Comparison of ENCODE assay signal across 8 mouse cellular contexts in the genomic region with DNA sequence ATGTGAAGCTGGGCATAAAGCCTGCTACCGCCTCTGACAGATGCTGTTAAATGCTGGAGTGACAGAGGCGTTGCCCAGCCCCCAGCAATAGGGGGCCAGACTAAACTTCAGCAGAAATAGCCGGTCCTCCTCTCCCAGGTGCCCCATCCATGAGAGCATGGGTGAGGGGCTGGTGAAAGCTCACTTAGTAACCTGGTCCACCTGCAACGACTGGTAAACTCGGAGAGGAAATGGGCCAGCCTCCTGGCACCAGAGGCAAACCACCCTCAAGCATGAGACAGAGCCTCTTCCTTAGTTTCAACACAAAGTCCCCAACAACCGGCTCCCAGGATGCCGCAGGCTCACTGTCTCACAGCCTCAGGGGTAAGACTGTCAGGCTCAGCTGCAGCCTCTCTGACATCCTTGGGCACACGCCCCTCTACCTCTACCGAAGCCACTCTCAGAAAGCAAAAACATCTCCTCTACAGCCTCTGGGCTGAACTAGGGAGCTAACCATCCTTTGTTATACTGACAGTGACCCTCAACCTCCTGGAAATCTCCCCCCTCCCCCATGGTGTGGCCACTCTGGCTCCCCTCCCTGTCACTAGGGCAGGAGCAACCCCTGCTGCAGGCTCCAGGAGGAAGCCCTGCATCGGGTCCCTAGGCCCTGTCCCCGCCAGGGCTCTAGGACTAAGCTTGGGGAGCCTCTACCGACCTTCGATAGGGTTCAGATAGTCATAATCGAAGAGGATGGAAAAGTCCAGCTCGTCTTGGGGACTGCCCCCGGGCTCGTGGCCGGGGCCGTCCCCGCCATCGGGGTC. TPM values are rescaled to one million over a fixed set of nuclear protein-coding genes. Genes with fewer than 3 reads are reported as not detected.
DNase-seq lines count a peak whose midpoint lies in the region; ATAC-seq lines count a peak whose summit lies in the region.

No protein-coding gene starts in this region.

- peak overlapping the region; percentile 44 for H3K27ac ChIP-seq in forebrain, embryonic 13.5 days
- H3K27ac ChIP-seq in limb, embryonic 12.5 days, result no peak overlapping the region
- H3K27ac ChIP-seq in neural tube, embryonic 15.5 days (replicated peaks), result no peak overlapping the region

- no peaks in the 10 kb centered on the region for H3K9me3 ChIP-seq in forebrain, embryonic 13.5 days (replicated peaks)
- no peaks in the 10 kb centered on the region for H3K9me3 ChIP-seq in limb, embryonic 12.5 days
- H3K9me3 ChIP-seq in neural tube, embryonic 15.5 days (replicated peaks), result no peaks in the 10 kb centered on the region

- H3K4me3 ChIP-seq in forebrain, embryonic 13.5 days, result peak overlapping the region; percentile 41
- H3K4me3 ChIP-seq in limb, embryonic 12.5 days (replicated peaks), result peak overlapping the region; percentile 43
- peak overlapping the region; percentile 33 for H3K4me3 ChIP-seq in neural tube, embryonic 15.5 days (replicated peaks)

- DNase-seq in adrenal gland, adult (ENCODE audit: inconsistent age in 2 of 2, low spot score in 1 of 2), result peak; percentile 27 to 69
- DNase-seq in adrenal gland, postnatal 4 days (ENCODE audit: low spot score in 2 of 2), result no peak
- peak; percentile 31 to 37 for DNase-seq in B cell, adult 2 months
- DNase-seq in adrenal gland, postnatal 25 days, result no peak
- no peak for DNase-seq in kidney, postnatal 25 days

- H3K4me1 ChIP-seq in forebrain, embryonic 13.5 days, result peaks cover 38% of the 10 kb centered on the region
- H3K4me1 ChIP-seq in limb, embryonic 12.5 days (replicated peaks), result peaks cover 43% of the 10 kb centered on the region
- H3K4me1 ChIP-seq in neural tube, embryonic 15.5 days, result peaks cover 32% of the 10 kb centered on the region

- no peaks in the 10 kb centered on the region for H3K36me3 ChIP-seq in forebrain, embryonic 13.5 days (ENCODE audit: poor library complexity, severe bottlenecking)
- no peaks in the 10 kb centered on the region for H3K36me3 ChIP-seq in limb, embryonic 12.5 days
- no peaks in the 10 kb centered on the region for H3K36me3 ChIP-seq in neural tube, embryonic 15.5 days

- peak overlapping the region; percentile 57 for H3K9ac ChIP-seq in forebrain, embryonic 13.5 days
- H3K9ac ChIP-seq in limb, embryonic 12.5 days (replicated peaks), result peak overlapping the region; percentile 47
- 0 out of 2 replicates have a peak overlapping the region, but pooled peaks have one; percentile 3 for H3K9ac ChIP-seq in neural tube, embryonic 15.5 days (replicated peaks)

- H3K27me3 ChIP-seq in forebrain, embryonic 13.5 days, result peaks cover 32% of the 10 kb centered on the region
- peaks cover 55% of the 10 kb centered on the region for H3K27me3 ChIP-seq in limb, embryonic 12.5 days
- peaks cover 29% of the 10 kb centered on the region for H3K27me3 ChIP-seq in neural tube, embryonic 15.5 days (replicated peaks)

- peak overlapping the region; percentile 79 for H3K4me2 ChIP-seq in forebrain, embryonic 13.5 days
- H3K4me2 ChIP-seq in limb, embryonic 12.5 days, result peak overlapping the region; percentile 73
- peak overlapping the region; percentile 62 for H3K4me2 ChIP-seq in neural tube, embryonic 15.5 days

- 7% methylated on average over 21 of the region's 21 CpGs for WGBS in forebrain, embryonic 13.5 days
- 8% methylated on average over 21 of the region's 21 CpGs for WGBS in limb, embryonic 12.5 days
- WGBS in neural tube, embryonic 15.5 days, result 8% methylated on average over 21 of the region's 21 CpGs

- peak; percentile 57 for ATAC-seq in forebrain, embryonic 13.5 days
- ATAC-seq in limb, embryonic 12.5 days (ENCODE audit: insufficient number of reproducible peaks, insufficient read depth, low FRiP score, low TSS enrichment, low read depth), result no peak
- ATAC-seq in neural tube, embryonic 15.5 days (ENCODE audit: low FRiP score), result peak; percentile 51

RNA-seq across cellular contexts. Expression of a gene that starts 11.9 kb away (rescaled TPM):
- 1 to 10 TPM; 4.4 to 5.0 TPM for total RNA-seq in adrenal gland, postnatal 4 days (2021)
- 1.5 and 1.7 TPM in 2 replicates for polyA plus RNA-seq in forebrain, embryonic 13.5 days (2015; fragmentation: Nextera tagmentation; extraction: Ambion mirVana)
- polyA plus RNA-seq in limb, embryonic 12.5 days (2016; fragmentation: Nextera tagmentation; extraction: Ambion mirVana), result 5.3 and 5.5 TPM in 2 replicates
- 4.8 and 5.6 TPM in 2 replicates for polyA plus RNA-seq in neural tube, embryonic 15.5 days (2015; fragmentation: Nextera tagmentation; extraction: Ambion mirVana)
- total RNA-seq in adrenal gland, postnatal 25 days (2021), result 4.1 and 4.6 TPM in 2 replicates

Comparison
In these comparisons a context has a peak if more than half of its experiments do, and no peak if none do; other contexts are left out.
1. DNase-seq: peak in adrenal gland, adult (2 of 2) and B cell, adult 2 months (2 of 2); none in adrenal gland, postnatal 4 days (0 of 2), adrenal gland, postnatal 25 days (single experiment) and kidney, postnatal 25 days (0 of 2).
2. H3K9ac ChIP-seq: peak in every context shown above with its lines; median percentile 57 in forebrain, embryonic 13.5 days; 47 in limb, embryonic 12.5 days; 3 in neural tube, embryonic 15.5 days.
3. Peak in every context shown above with its lines, with median percentiles within 50 percentile points of each other: H3K4me2 ChIP-seq and H3K4me3 ChIP-seq.